In genomic region chr6:37350315-37350714, GRCm38 (mm10) we compare ENCODE assay signal across 21 mouse cellular contexts.
"Had no signal": no experiment of that assay in that cellular context is flagged by ENCODE, and none has a peak within 500 bp of the region (broad histone marks: within the 10 kb centered on the region; RNA-seq: fewer than 3 reads in every experiment).

No protein-coding gene starts in this region.

- H3K27ac ChIP-seq: layer of hippocampus, adult 2 months; limb, embryonic 10.5 days; liver, embryonic 12.5 days; liver, embryonic 15.5 days; macrophage; midbrain, embryonic 12.5 days; midbrain, embryonic 15.5 days; neural tube, embryonic 12.5 days; neural tube, embryonic 15.5 days; stomach, postnatal 0 days had no signal

- DNase-seq: kidney, postnatal 25 days; layer of hippocampus, adult 9-11 months; liver; lung, adult 18-20 months; right cerebral cortex, adult 18-20 months; right cerebral cortex, postnatal 14 days; right cerebral cortex, postnatal 4 days; thymus, adult 2 months; thymus, postnatal 14 days; thymus, postnatal 4 days had no signal

- H3K4me3 ChIP-seq: layer of hippocampus, adult 2 months; limb, embryonic 10.5 days; limb, embryonic 13.5 days; liver, embryonic 12.5 days; liver, embryonic 15.5 days; midbrain, embryonic 12.5 days; midbrain, embryonic 15.5 days; neural tube, embryonic 12.5 days; neural tube, embryonic 15.5 days had no signal
